Mouse (Mus musculus) adrenal gland, adult 18-20 months (tissue): Measurements from ENCODE around the gene Drd3. TPM values are rescaled to one million over a fixed set of nuclear protein-coding genes. Genes with fewer than 3 reads are reported as not detected.

Experiments
- DNase-seq, 2 experiments: peaks; one replicate each; pipeline ENCODE4 v3.0.0; 2021 to 2022; ENCODE audit warnings: low spot score in 2 of 2
- microRNA-seq, 2 experiments: library from miRNA; unstranded; fragments of <30 nt; microRNA quantifications; one replicate each; pipeline ENCODE4 v1.2.0; 2021; ENCODE audit warnings: borderline number of aligned reads in 2 of 2
- total RNA-seq, 2 experiments: library from RNA; stranded (reverse); gene quantifications; 1 replicate in 1 of 2; 2 replicates in 1 of 2; pipeline ENCODE4 v1.2.3; 2021

Drd3 gene
- total RNA-seq, 2 experiments from 2014 or later = not detected

- no peak for DNase-seq
Observed at GRCm38 (mm10) chr16:43801137-43801536, 47.3 kb downstream of the Drd3 start.

DNA sequence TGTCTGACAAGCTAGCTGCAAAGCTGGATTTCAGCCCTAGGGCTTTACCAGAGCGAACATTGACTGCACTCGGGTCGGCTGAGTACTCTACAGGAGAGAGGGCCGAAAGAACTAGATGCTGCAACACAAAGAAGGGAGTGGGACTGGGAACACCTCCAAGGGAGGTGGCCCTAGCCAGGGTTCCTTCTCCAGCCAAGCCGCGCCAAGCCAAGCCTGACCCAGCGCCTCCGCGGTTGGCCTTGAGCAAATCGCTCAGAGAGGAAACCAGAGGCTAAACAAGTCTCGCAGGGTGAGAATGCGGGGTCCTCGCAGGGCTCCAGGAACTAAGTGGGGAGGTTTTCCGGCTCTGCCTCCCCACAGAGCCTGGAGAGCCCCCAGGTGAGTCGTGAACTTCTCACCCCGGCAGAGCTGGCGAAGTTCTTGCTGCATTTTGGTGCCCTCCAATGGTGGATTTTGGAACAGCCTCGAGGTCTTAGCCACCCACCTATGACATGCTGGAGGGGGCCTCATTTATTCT is 48.0 kb downstream of the Drd3 start:
- DNase-seq = peak; percentile 69 to 81

GRCm38 (mm10) chr16:43802466-43802865 is 48.6 kb downstream of the Drd3 start:
- no peak for DNase-seq

DNA sequence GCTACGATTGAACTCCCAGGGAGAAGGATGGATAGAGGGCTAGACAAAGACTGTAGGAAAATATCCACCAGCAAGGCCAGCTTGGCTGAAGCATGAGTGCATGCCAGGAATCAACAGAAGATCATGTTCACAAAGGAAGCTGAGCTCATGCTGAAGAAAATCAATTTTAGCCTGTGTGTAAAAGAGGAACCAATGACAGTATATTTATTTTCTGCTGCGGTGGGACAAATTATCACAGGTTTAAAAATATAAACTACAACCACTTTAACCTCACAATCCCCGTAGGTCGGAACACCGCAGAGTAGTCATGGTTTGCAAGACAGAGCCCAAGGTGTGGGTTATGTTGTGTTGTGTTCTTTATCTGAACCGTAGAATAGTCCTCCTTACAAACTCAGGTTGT is 50.5 kb downstream of the Drd3 start:
- no peak for DNase-seq

DNA sequence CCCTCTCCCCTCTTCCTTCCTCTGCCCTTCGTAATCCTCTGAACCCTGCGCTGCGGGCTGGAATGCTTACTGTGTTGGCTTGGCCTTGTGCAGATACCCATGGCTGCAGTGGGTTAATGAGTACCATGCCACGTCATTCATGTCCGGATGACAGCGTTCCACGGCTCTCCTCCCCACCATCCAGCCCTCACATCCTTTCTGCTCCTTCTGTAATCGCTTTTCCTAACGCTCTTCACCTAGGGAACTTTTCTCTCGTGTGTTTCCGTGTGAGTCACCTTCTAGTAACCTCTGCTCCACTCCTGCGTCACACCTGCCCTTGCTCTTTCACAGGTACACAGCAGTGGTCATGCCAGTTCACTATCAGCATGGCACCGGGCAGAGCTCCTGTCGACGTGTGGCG is 53.2 kb downstream of the Drd3 start:
- DNase-seq = no peak

DNA sequence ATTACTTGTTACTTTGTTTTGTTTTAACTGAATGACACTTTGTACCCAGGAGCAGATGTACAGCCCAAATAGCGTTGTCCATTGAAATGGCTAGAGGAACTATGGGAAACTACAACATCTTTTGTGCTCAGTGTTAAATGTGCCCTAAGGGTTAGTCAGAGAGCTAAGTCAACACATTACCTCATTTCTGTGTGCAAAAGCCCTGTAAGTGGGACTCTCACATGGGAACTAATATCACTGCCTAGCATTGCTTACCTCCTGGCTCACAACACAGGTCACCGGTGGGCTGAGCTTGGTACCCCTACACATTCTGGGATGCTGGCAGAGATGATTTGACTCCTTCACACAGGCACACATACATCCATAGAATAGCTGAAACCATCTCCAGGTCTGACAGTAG is 55.6 kb downstream of the Drd3 start:
- DNase-seq = no peak

DNA sequence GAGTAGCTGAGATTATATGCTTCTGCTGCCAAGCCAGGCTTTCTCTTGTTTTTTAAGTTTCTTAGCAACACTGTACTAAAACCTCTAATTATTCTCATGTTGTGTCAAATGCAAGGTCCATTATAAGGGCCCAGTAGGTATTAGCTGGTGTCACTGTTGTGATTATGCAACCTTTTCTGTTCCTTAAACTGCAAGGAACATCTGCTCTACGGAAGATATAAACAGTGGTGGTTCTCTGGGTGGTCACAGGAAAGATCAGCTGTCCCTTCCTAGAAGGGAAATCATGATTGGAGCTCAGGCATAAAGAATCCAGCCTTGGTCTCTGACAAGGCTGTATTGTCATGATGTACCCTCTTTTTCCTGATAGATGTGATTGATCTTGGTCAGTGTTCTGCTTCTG is 57.6 kb downstream of the Drd3 start:
- DNase-seq = no peak

- DNase-seq = no peak
Observed at GRCm38 (mm10) chr16:43814644-43815043, 60.8 kb downstream of the Drd3 start.

GRCm38 (mm10) chr16:43816321-43816720 is 62.5 kb downstream of the Drd3 start:
- no peak for DNase-seq

DNA sequence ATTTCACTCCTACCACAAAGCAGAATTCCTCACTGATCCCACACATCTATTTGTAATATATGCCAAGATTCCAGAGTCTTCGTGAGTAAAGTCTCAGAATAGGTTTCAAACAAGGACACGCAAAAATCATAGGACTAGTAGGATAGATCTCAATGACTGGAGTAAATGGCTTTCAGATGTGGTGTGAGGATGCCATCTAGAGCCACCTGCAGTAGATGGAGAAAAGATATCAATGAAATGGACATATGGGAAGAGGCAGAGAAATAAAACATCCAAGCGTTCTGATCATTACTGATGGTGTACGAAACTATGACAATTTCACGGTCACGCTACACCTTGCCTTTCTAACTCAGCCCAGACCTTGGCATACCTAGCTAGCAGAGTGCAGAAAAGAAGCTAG is 64.6 kb downstream of the Drd3 start:
- DNase-seq = no peak

DNA sequence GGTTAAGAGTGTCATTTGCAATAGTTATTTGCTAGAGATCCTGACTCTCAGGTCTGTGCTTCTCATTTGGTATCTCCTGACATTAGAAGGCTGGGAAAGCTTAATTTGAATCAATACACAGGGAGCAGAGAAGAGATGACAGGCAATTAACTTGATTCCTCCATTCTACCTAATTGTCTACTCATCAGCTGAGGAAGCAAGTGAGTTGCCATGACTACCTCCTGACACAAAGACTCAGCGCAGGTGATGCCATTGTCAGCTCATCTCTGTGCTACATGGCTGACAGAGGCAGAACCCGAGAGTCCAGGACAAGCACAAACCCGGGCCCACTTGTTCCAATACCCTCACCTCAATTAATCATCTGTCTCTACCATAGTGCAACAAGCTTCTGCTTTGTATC is 73.7 kb downstream of the Drd3 start:
- DNase-seq = no peak

- no peak for DNase-seq
Observed at GRCm38 (mm10) chr16:43831957-43832356, 78.1 kb downstream of the Drd3 start.

GRCm38 (mm10) chr16:43841236-43841635 is 87.4 kb downstream of the Drd3 start:
- no peak for DNase-seq

GRCm38 (mm10) chr16:43849839-43850238 is 96.0 kb downstream of the Drd3 start:
- DNase-seq = no peak

DNA sequence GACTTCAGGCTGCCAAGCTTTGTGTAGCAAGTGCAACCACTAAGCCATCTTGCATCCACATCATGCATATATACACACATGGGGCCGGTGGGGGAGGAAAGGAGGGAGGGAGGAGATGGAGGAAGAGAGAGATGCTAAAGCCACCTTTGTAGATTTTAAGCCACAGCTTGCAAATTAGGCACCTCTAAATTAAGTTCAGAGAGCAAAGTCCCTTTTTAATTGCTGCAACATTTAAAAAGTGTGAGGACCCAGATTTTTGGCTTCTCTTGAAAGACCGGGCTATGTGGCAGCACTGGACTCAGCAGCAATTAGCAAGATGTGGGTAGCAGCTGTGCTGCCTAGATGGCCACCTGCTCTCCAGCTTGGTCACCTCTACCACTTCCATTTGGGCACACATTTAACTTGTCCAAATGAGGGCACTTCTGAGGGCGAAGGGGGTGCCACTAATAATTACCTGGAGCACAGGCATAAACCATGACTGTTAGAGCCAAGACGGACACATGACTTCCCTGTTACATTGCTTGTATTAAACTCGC is 105.2 kb downstream of the Drd3 start:
- DNase-seq = no peak

GRCm38 (mm10) chr16:43860624-43861023 is 106.8 kb downstream of the Drd3 start:
- DNase-seq = no peak

DNA sequence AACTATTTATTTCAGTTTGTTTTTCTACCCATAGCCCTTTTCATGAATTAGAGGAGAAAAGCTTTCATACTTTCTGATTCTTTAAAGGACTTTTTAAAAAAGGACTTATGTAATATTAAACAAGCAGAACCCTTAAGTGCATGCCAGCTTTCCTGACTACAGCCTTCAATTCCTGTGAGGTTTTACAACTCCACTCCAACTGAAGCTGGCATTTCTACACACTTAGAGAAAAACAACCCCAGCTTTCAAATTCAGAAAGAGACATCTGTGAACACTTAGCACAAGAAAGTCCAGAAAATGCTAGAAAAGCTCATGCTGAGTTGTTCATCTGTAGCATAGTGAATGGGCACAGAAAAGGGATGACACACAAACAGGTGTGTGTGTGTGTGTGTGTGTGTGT is 116.0 kb downstream of the Drd3 start:
- no peak for DNase-seq

GRCm38 (mm10) chr16:43871419-43871818 is 117.6 kb downstream of the Drd3 start:
- DNase-seq = no peak

Small RNA genes within 50 kb of the gene (microRNA-seq; reads per million reads assigned to microRNA genes)
- 0 reads per million in 2 experiments for gene Gm25996

Other genes with a start within 250 kb of the Drd3 start
- gene Tigit, start 89.9 kb upstream of the Drd3 start, total RNA-seq = under 1 TPM in 1 of 2 experiments, not detected in 1; 0.45 TPM
- gene Ccdc191, start 135.8 kb downstream of the Drd3 start, total RNA-seq = 1 to 10 TPM; 5.3 to 5.5 TPM
- 10 to 100 TPM; 34.7 to 35.0 TPM for gene Qtrt2, start 172.8 kb downstream of the Drd3 start, total RNA-seq
- gene Zdhhc23, start 225.8 kb downstream of the Drd3 start, total RNA-seq = under 1 TPM; 0.93 to 0.96 TPM